19 mouse cellular contexts compared by ENCODE assay signal in genomic region chr3:96001560-96001959, GRCm38 (mm10). TPM values are rescaled to one million over a fixed set of nuclear protein-coding genes. Genes with fewer than 3 reads are reported as not detected.
DNase-seq lines count a peak whose midpoint lies in the region; ATAC-seq and TF ChIP-seq lines count a peak whose summit lies in the region.
"Had no signal": no experiment of that assay in that cellular context is flagged by ENCODE, and none has a peak within 500 bp of the region (broad histone marks: within the 10 kb centered on the region; RNA-seq: fewer than 3 reads in every experiment).

No protein-coding gene starts in this region.

- peaks cover 28% of the 10 kb centered on the region for H3K4me1 ChIP-seq in cerebellum, adult 2 months (ENCODE audit: control insufficient read depth, insufficient read depth, low read length)
- peaks cover 45% of the 10 kb centered on the region for H3K4me1 ChIP-seq in heart, embryonic 15.5 days (replicated peaks)
- peaks cover 12% of the 10 kb centered on the region for H3K4me1 ChIP-seq in midbrain, embryonic 11.5 days (ENCODE audit: control insufficient read depth, insufficient read depth, low read length)
- H3K4me1 ChIP-seq in midbrain, embryonic 13.5 days (replicated peaks), result peaks cover 30% of the 10 kb centered on the region

- H3K4me2 ChIP-seq in heart, embryonic 15.5 days, result no peak overlapping the region
- H3K4me2 ChIP-seq in midbrain, embryonic 11.5 days, result no peak overlapping the region
- no peak overlapping the region for H3K4me2 ChIP-seq in midbrain, embryonic 13.5 days (replicated peaks)
- H3K4me2 ChIP-seq: hindbrain, embryonic 13.5 days; neural tube, embryonic 13.5 days had no signal

- no peak for DNase-seq in cerebellum, adult 2 months
- DNase-seq in cerebellum, adult 9-11 months, result no peak
- no peak for DNase-seq in heart, postnatal 4 days
- peak; percentile 67 for DNase-seq in midbrain, embryonic 11.5 days (ENCODE audit: low spot score, missing footprints)
- no peak for DNase-seq in testis, postnatal 10 days (ENCODE audit: low spot score)
- DNase-seq in thymus, postnatal 4 days, result no peak
- DNase-seq: adrenal gland, postnatal 10 days; cerebellum, postnatal 10 days; forebrain, postnatal 0 days; kidney, adult 18-20 months; lung, postnatal 4 days; midbrain, embryonic 14.5 days; thymus, postnatal 36 days had no signal

- H3K36me3 ChIP-seq in heart, embryonic 15.5 days, result no peaks in the 10 kb centered on the region
- H3K36me3 ChIP-seq in midbrain, embryonic 11.5 days (ENCODE audit: control insufficient read depth, insufficient read depth, low read length), result no peaks in the 10 kb centered on the region
- H3K36me3 ChIP-seq in midbrain, embryonic 13.5 days, result peaks cover 7% of the 10 kb centered on the region

- H3K27ac ChIP-seq in cerebellum, adult 2 months (ENCODE audit: insufficient read depth, low read length), result peak overlapping the region; percentile 13; the same call in 1 of the 2 replicates
- peak overlapping the region; percentile 78 for H3K27ac ChIP-seq in heart, embryonic 15.5 days
- no peak overlapping the region for H3K27ac ChIP-seq in midbrain, embryonic 11.5 days (ENCODE audit: low read depth, low read length)
- H3K27ac ChIP-seq in midbrain, embryonic 13.5 days, result no peak overlapping the region
- H3K27ac ChIP-seq: kidney, postnatal 0 days; neural tube, embryonic 13.5 days had no signal

- H3K4me3 ChIP-seq in cerebellum, adult 2 months (replicated peaks; ENCODE audit: insufficient read depth, low read depth, low read length), result no peak overlapping the region
- no peak overlapping the region for H3K4me3 ChIP-seq in heart, embryonic 15.5 days
- H3K4me3 ChIP-seq in midbrain, embryonic 11.5 days (ENCODE audit: low read depth, low read length), result no peak overlapping the region
- no peak overlapping the region for H3K4me3 ChIP-seq in midbrain, embryonic 13.5 days (replicated peaks)
- H3K4me3 ChIP-seq: hindbrain, embryonic 13.5 days; neural tube, embryonic 13.5 days had no signal

- TF ChIP-seq POLR2A in cerebellum, adult 2 months (IDR thresholded peaks at IDR 0.05; ENCODE audit: borderline replicate concordance, insufficient read depth, low read length), result no peak

- ATAC-seq in heart, embryonic 15.5 days (replicated peaks; ENCODE audit: insufficient number of reproducible peaks, insufficient read depth, low FRiP score, low read depth), result no peak
- no peak for ATAC-seq in midbrain, embryonic 11.5 days (ENCODE audit: low FRiP score)
- ATAC-seq in midbrain, embryonic 13.5 days, result no peak
- ATAC-seq: forebrain, postnatal 0 days; inflammation-experienced regulatory T-cells, adult 6 months had no signal

- WGBS in cerebellum, adult 2 months, result 91% methylated on average over 1 of the region's 1 CpGs
- WGBS in heart, embryonic 15.5 days, result 90% methylated on average over 1 of the region's 1 CpGs
- 97% methylated on average over 1 of the region's 1 CpGs for WGBS in midbrain, embryonic 11.5 days
- WGBS in midbrain, embryonic 13.5 days, result 94% methylated on average over 1 of the region's 1 CpGs

- no peaks in the 10 kb centered on the region for H3K27me3 ChIP-seq in cerebellum, adult 2 months (ENCODE audit: control insufficient read depth, insufficient read depth, low read length)
- H3K27me3 ChIP-seq in heart, embryonic 15.5 days, result no peaks in the 10 kb centered on the region
- no peaks in the 10 kb centered on the region for H3K27me3 ChIP-seq in midbrain, embryonic 11.5 days (ENCODE audit: control insufficient read depth, insufficient read depth, low read length)
- no peaks in the 10 kb centered on the region for H3K27me3 ChIP-seq in midbrain, embryonic 13.5 days
- H3K27me3 ChIP-seq: hindbrain, embryonic 13.5 days; neural tube, embryonic 13.5 days had no signal

- H3K9me3 ChIP-seq in heart, embryonic 15.5 days (replicated peaks), result no peaks in the 10 kb centered on the region
- no peaks in the 10 kb centered on the region for H3K9me3 ChIP-seq in midbrain, embryonic 11.5 days (ENCODE audit: control insufficient read depth, low read length)
- no peaks in the 10 kb centered on the region for H3K9me3 ChIP-seq in midbrain, embryonic 13.5 days
- H3K9me3 ChIP-seq: hindbrain, embryonic 13.5 days; neural tube, embryonic 13.5 days had no signal

- H3K9ac ChIP-seq in heart, embryonic 15.5 days, result no peak overlapping the region
- no peak overlapping the region for H3K9ac ChIP-seq in midbrain, embryonic 11.5 days (ENCODE audit: low read length)
- no peak overlapping the region for H3K9ac ChIP-seq in midbrain, embryonic 13.5 days (replicated peaks)
- H3K9ac ChIP-seq: forebrain, postnatal 0 days; hindbrain, embryonic 13.5 days; neural tube, embryonic 13.5 days had no signal

- TF ChIP-seq CTCF in cerebellum, adult 2 months (IDR thresholded peaks at IDR 0.05; ENCODE audit: borderline replicate concordance, insufficient read depth, low read depth, low read length), result no peak

RNA-seq across cellular contexts. Expression of gene Plekho1, which starts 5.8 kb away (rescaled TPM):
- 155 and 160 TPM in 2 replicates for polyA plus RNA-seq in cerebellum, adult 2 months (2012; rRNA removed)
- 64.3 and 69.6 TPM in 2 replicates for polyA plus RNA-seq in heart, embryonic 15.5 days (2015; fragmentation: Nextera tagmentation; extraction: Ambion mirVana)
- total RNA-seq in heart, postnatal 4 days (2021), result 100 to 1,000 TPM; 141 to 164 TPM
- 62.9 and 70.7 TPM in 2 replicates for polyA plus RNA-seq in midbrain, embryonic 11.5 days (2014; fragmentation: Nextera tagmentation; extraction: Ambion mirVana)
- polyA plus RNA-seq in midbrain, embryonic 13.5 days (2015; fragmentation: Nextera tagmentation; extraction: Ambion mirVana), result 61.2 and 77.0 TPM in 2 replicates

RNA-seq across cellular contexts. Expression of gene Vps45, which starts 56.7 kb away (rescaled TPM):
- 33.3 and 33.6 TPM in 2 replicates for polyA plus RNA-seq in cerebellum, adult 2 months (2012; rRNA removed)
- polyA plus RNA-seq in heart, embryonic 15.5 days (2015; fragmentation: Nextera tagmentation; extraction: Ambion mirVana), result 38.3 and 40.2 TPM in 2 replicates
- total RNA-seq in heart, postnatal 4 days (2021), result 10 to 100 TPM; 33.7 to 34.5 TPM
- polyA plus RNA-seq in midbrain, embryonic 11.5 days (2014; fragmentation: Nextera tagmentation; extraction: Ambion mirVana), result 24.7 and 29.5 TPM in 2 replicates
- 63.7 and 67.4 TPM in 2 replicates for polyA plus RNA-seq in midbrain, embryonic 13.5 days (2015; fragmentation: Nextera tagmentation; extraction: Ambion mirVana)

Comparison
In these comparisons a context has a peak if more than half of its experiments do, and no peak if none do; other contexts are left out.
1. H3K27ac ChIP-seq: peak in cerebellum, adult 2 months (single experiment) and heart, embryonic 15.5 days (single experiment); none in midbrain, embryonic 11.5 days (single experiment) and midbrain, embryonic 13.5 days (single experiment).